Mouse (Mus musculus): ENCODE measurements around the gene Flvcr1. TPM values are rescaled to one million over a fixed set of nuclear protein-coding genes. Genes with fewer than 3 reads are reported as not detected.

Gene Flvcr1
- total RNA-seq, 2 experiments from 2014 or later = 15.7 to 16.1 TPM

Other genes starting within 250 kb of the Flvcr1 start
- gene Rps6kc1, start 114.4 kb downstream of the Flvcr1 start, total RNA-seq (2021) = 10 to 100 TPM; 76.0 to 84.0 TPM
- 10 to 100 TPM; 53.5 to 55.3 TPM for gene Angel2, start 101.0 kb downstream of the Flvcr1 start, total RNA-seq (2021)
- 1 to 10 TPM; 3.3 to 4.4 TPM for gene Vash2, start 46.9 kb downstream of the Flvcr1 start, total RNA-seq (2021)
- gene Spata45, start 10.5 kb upstream of the Flvcr1 start, total RNA-seq (2021) = not detected
- gene Tatdn3, start 36.8 kb upstream of the Flvcr1 start, total RNA-seq (2021) = 10 to 100 TPM; 29.9 to 30.7 TPM
- under 1 TPM; 0.70 to 0.88 TPM for gene Nsl1, start 36.9 kb upstream of the Flvcr1 start, total RNA-seq (2021)
- gene Batf3, start 71.7 kb upstream of the Flvcr1 start, total RNA-seq (2021) = under 1 TPM; 0.62 to 0.74 TPM
- not detected for gene Fam71a, start 138.7 kb upstream of the Flvcr1 start, total RNA-seq (2021)
- gene Atf3, start 191.9 kb upstream of the Flvcr1 start, total RNA-seq (2021) = under 1 TPM; 0.51 to 0.59 TPM

Data from left cerebral cortex, postnatal 14 days (tissue).